Mouse (Mus musculus): Measurements from ENCODE around the gene Rilpl1.

GRCm38 (mm10) chr5:124469486-124469885 lies 61.7 kb downstream of the Rilpl1 start:
- TF ChIP-seq CTCF (IDR thresholded peaks at IDR 0.05; ENCODE audit: extremely low read depth, insufficient read depth, insufficient read length, insufficient replicate concordance) = no peak
- TF ChIP-seq POLR2A (IDR thresholded peaks at IDR 0.05; ENCODE audit: low read depth, low read length) = no peak

Measured in spleen, adult 2 months (tissue).